Mouse (Mus musculus): ENCODE data around the gene Gmip.

The Gmip gene

GRCm38 (mm10) chr8:69861251-69861650, 52.8 kb downstream of the Gmip start:
- DNase-seq (ENCODE audit: low read depth, low spot score), result no peak

- no peak for DNase-seq (ENCODE audit: low read depth, low spot score)
These were observed 55.0 kb downstream of the Gmip start for GRCm38 (mm10) chr8:69863387-69864020.

- no peak for DNase-seq (ENCODE audit: low read depth, low spot score)
These were observed 55.7 kb downstream of the Gmip start for GRCm38 (mm10) chr8:69864180-69864579.

- no peak for DNase-seq (ENCODE audit: low read depth, low spot score)
These were observed 59.3 kb downstream of the Gmip start for GRCm38 (mm10) chr8:69867696-69868326.

- DNase-seq (ENCODE audit: low read depth, low spot score), result no peak
These were observed 61.7 kb downstream of the Gmip start for GRCm38 (mm10) chr8:69870003-69870765.

- no peak for DNase-seq (ENCODE audit: low read depth, low spot score)
These were observed 62.4 kb downstream of the Gmip start for GRCm38 (mm10) chr8:69870907-69871306.
